Mouse (Mus musculus) monocyte, adult 2 months (primary cell): ENCODE measurements at regions not wholly inside any gene's neighbourhood (a gene's known extent, or its start where the extent isn't known, plus 50 kb on each side); places are given as distances from the start of the nearest gene placed in this dataset.

Source experiments
- DNase-seq, 2 experiments: peaks; one replicate each; pipeline ENCODE4 v3.0.0; 2022; ENCODE audit warnings: low spot score in 2 of 2, low read depth in 1 of 2

GRCm38 (mm10) chr10:8072463-8072862, 116.4 kb upstream of the Tab2 start:
- no peak for DNase-seq

GRCm38 (mm10) chr10:8071858-8072257, 115.8 kb upstream of the Tab2 start:
- DNase-seq = no peak

- DNase-seq = no peak
These were observed 114.4 kb upstream of the Tab2 start for GRCm38 (mm10) chr10:8070472-8070871.

GRCm38 (mm10) chr10:8066926-8067325, 110.9 kb upstream of the Tab2 start:
- no peak for DNase-seq

GRCm38 (mm10) chr10:8065746-8066145, 109.7 kb upstream of the Tab2 start:
- DNase-seq = peak; percentile 16 to 20

GRCm38 (mm10) chr10:8064281-8064680, 108.3 kb upstream of the Tab2 start:
- no peak for DNase-seq

GRCm38 (mm10) chr10:8063458-8064090, 107.5 kb upstream of the Tab2 start:
- no peak for DNase-seq

- no peak for DNase-seq
These were observed 105.0 kb upstream of the Tab2 start for GRCm38 (mm10) chr10:8060987-8061386.

GRCm38 (mm10) chr10:8059769-8060168, 103.7 kb upstream of the Tab2 start:
- DNase-seq = no peak

GRCm38 (mm10) chr10:8057855-8058254, 101.8 kb upstream of the Tab2 start:
- DNase-seq = no peak

- no peak for DNase-seq
These were observed 99.3 kb upstream of the Tab2 start for GRCm38 (mm10) chr10:8055293-8055692.

- no peak for DNase-seq
These were observed 87.6 kb upstream of the Tab2 start for GRCm38 (mm10) chr10:8043416-8044163.

- no peak for DNase-seq
These were observed 86.3 kb upstream of the Tab2 start for GRCm38 (mm10) chr10:8042306-8042705.

- DNase-seq = no peak
These were observed 85.8 kb upstream of the Tab2 start for GRCm38 (mm10) chr10:8041790-8042189.

GRCm38 (mm10) chr10:8037986-8038631, 82.1 kb upstream of the Tab2 start:
- no peak for DNase-seq

GRCm38 (mm10) chr10:8036293-8036692, 80.3 kb upstream of the Tab2 start:
- DNase-seq = no peak

GRCm38 (mm10) chr10:8035310-8035709, 79.3 kb upstream of the Tab2 start:
- DNase-seq = no peak

GRCm38 (mm10) chr10:8032203-8032602, 76.2 kb upstream of the Tab2 start:
- DNase-seq = no peak

GRCm38 (mm10) chr10:8028840-8029239, 72.8 kb upstream of the Tab2 start:
- DNase-seq = no peak

GRCm38 (mm10) chr10:8027023-8027422, 71.0 kb upstream of the Tab2 start:
- no peak for DNase-seq

- DNase-seq = no peak
These were observed 67.7 kb upstream of the Tab2 start for GRCm38 (mm10) chr10:8023741-8024140.

GRCm38 (mm10) chr10:8021971-8022370, 65.9 kb upstream of the Tab2 start:
- DNase-seq = no peak
